ENCODE assay signal across 7 mouse cellular contexts in the genomic region with DNA sequence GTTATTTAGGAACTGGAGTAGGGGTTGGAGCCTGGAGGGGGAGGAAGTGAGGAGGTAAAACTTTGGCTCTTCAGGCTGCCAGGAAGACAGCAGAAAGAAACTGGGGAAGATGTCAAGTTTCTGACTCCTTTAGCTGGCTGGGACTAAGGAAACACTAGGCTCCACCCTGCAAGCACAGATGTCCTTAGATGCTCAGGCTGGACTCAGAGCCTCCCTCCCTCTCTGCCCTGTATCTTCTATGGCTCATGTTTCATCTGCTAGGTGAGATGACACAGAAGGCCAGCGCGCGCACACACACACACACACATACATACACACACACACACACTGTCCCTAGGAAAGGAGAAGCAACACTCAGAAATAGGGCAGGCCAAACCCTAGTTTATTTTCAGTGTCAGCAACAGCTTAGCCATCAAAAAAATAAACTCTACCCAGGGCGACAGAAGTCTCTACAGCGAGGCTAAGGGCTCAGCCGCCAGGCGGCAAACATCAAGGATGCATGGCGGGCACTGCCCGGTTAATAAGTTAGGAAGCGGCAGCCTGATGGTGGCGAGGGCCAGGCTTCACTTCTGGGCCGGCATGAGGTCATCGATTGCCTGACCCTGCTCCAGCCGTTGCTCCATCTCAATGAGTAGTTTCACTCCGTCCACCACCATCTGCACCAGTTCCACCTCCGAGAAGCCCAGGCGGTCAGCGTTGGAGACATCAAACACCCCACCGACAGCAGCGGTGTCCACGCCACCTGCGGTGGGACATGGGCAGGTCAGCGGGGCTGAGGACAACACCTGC. TPM values are rescaled to one million over a fixed set of nuclear protein-coding genes. Genes with fewer than 3 reads are reported as not detected.
A peak's percentile ranks its signal among the peaks of the same experiment; 100 is the strongest.
DNase-seq lines count a peak whose midpoint lies in the region; ATAC-seq and TF ChIP-seq lines count a peak whose summit lies in the region.

No protein-coding gene starts in this region.

- H3K4me2 ChIP-seq in hindbrain, embryonic 11.5 days (replicated peaks; ENCODE audit: low read depth, low read length), result peak overlapping the region; percentile 93
- peak overlapping the region; percentile 97 for H3K4me2 ChIP-seq in lung, embryonic 14.5 days

- no peak; the same call in none of the 2 replicates for TF ChIP-seq POLR2A in embryonic fibroblast, embryonic 13.5 days (IDR thresholded peaks at IDR 0.05; ENCODE audit: low read depth, low read length)

- no peak overlapping the region for H3K4me3 ChIP-seq in embryonic fibroblast, embryonic 13.5 days (ENCODE audit: insufficient read depth, low read length)
- peak overlapping the region; percentile 81 for H3K4me3 ChIP-seq in hindbrain, embryonic 11.5 days (ENCODE audit: low read depth, low read length)
- 0 out of 2 replicates have a peak overlapping the region, but pooled peaks have one; percentile 56 for H3K4me3 ChIP-seq in lung, embryonic 14.5 days (ENCODE audit: low read depth, low read length)

- 49% methylated on average over 23 of the region's 23 CpGs for WGBS in hindbrain, embryonic 11.5 days
- 49% methylated on average over 23 of the region's 23 CpGs for WGBS in lung, embryonic 14.5 days

- H3K4me1 ChIP-seq in embryonic fibroblast, embryonic 13.5 days (ENCODE audit: control insufficient read depth, insufficient read depth, low read length), result peaks cover 15% of the 10 kb centered on the region
- peaks cover 6% of the 10 kb centered on the region; the same call in 1 of the 2 replicates for H3K4me1 ChIP-seq in hindbrain, embryonic 11.5 days (replicated peaks; ENCODE audit: control insufficient read depth, insufficient read depth, low read length)
- H3K4me1 ChIP-seq in lung, embryonic 14.5 days (ENCODE audit: insufficient read depth), result peaks cover 21% of the 10 kb centered on the region

- no peaks in the 10 kb centered on the region for H3K27me3 ChIP-seq in hindbrain, embryonic 11.5 days (ENCODE audit: control insufficient read depth, insufficient read depth, low read length)
- peaks cover 39% of the 10 kb centered on the region for H3K27me3 ChIP-seq in lung, embryonic 14.5 days (ENCODE audit: insufficient read depth, low read length)
- H3K27me3 ChIP-seq in splenic B cell, adult 2 months (ENCODE audit: control insufficient read depth, insufficient read depth, low read length, poor library complexity, severe bottlenecking), result no peaks in the 10 kb centered on the region

- H3K9ac ChIP-seq in hindbrain, embryonic 11.5 days (ENCODE audit: low read depth, low read length), result peak overlapping the region; percentile 3; the same call in 1 of the 2 replicates
- peak overlapping the region; percentile 30 for H3K9ac ChIP-seq in lung, embryonic 14.5 days

- no peaks in the 10 kb centered on the region for H3K36me3 ChIP-seq in hindbrain, embryonic 11.5 days (ENCODE audit: control insufficient read depth, insufficient read depth, low read length)
- no peaks in the 10 kb centered on the region for H3K36me3 ChIP-seq in lung, embryonic 14.5 days (ENCODE audit: insufficient read depth)
- no peaks in the 10 kb centered on the region for H3K36me3 ChIP-seq in splenic B cell, adult 2 months (ENCODE audit: control insufficient read depth, insufficient read depth, low read length, poor library complexity, severe bottlenecking)

- no peak for ATAC-seq in hindbrain, embryonic 11.5 days (ENCODE audit: low FRiP score)
- ATAC-seq in lung, embryonic 14.5 days (ENCODE audit: insufficient read depth), result no peak

- H3K27ac ChIP-seq in embryonic fibroblast, embryonic 13.5 days (ENCODE audit: insufficient read depth, low read length), result peak overlapping the region; percentile 54
- H3K27ac ChIP-seq in hindbrain, embryonic 11.5 days (ENCODE audit: low read depth, low read length), result peak overlapping the region; percentile 58
- H3K27ac ChIP-seq in lung, embryonic 14.5 days (ENCODE audit: low read depth), result peak overlapping the region; percentile 61

- TF ChIP-seq CTCF in embryonic fibroblast, embryonic 13.5 days (IDR thresholded peaks at IDR 0.05; ENCODE audit: borderline replicate concordance, insufficient read depth, low read length), result no peak
- no peak for TF ChIP-seq CTCF in lung, embryonic 14.5 days (IDR thresholded peaks at IDR 0.05; ENCODE audit: low read depth)

- peak; percentile 47 for DNase-seq in right cerebral cortex, adult 18-20 months
- no peak for DNase-seq in right cerebral cortex, postnatal 36 days (ENCODE audit: low spot score in 2 of 2)
- peak; percentile 35 for DNase-seq in hindbrain, embryonic 11.5 days (ENCODE audit: low spot score)
- DNase-seq in lung, embryonic 14.5 days, result peak; percentile 57
- DNase-seq in splenic B cell, adult 2 months (ENCODE audit: low read depth, low spot score), result peak; percentile 31
- no peak for DNase-seq in adrenal gland, postnatal 25 days

- no peaks in the 10 kb centered on the region for H3K9me3 ChIP-seq in hindbrain, embryonic 11.5 days (ENCODE audit: control insufficient read depth, low read length)
- H3K9me3 ChIP-seq in lung, embryonic 14.5 days (ENCODE audit: low read depth, low read length), result no peaks in the 10 kb centered on the region

RNA-seq across cellular contexts. Expression of gene Ckb, which starts 2.9 kb away (rescaled TPM):
- polyA plus RNA-seq in embryonic fibroblast, embryonic 13.5 days (2011; ENCODE audit: insufficient read length, low read depth, missing spikeins), result 43.8 and 84.3 TPM in 2 replicates
- 2,103 and 2,160 TPM in 2 replicates for polyA plus RNA-seq in hindbrain, embryonic 11.5 days (2014; fragmentation: Nextera tagmentation; extraction: Ambion mirVana)
- 210 and 217 TPM in 2 replicates for polyA plus RNA-seq in lung, embryonic 14.5 days (2014; fragmentation: Nextera tagmentation; extraction: Ambion mirVana)
- total RNA-seq in adrenal gland, postnatal 25 days (2021), result 24.3 and 27.3 TPM in 2 replicates

RNA-seq across cellular contexts. Expression of gene Trmt61a, which starts 8.7 kb away (rescaled TPM):
- 9.0 and 13.0 TPM in 2 replicates for polyA plus RNA-seq in embryonic fibroblast, embryonic 13.5 days (2011; ENCODE audit: insufficient read length, low read depth, missing spikeins)
- polyA plus RNA-seq in hindbrain, embryonic 11.5 days (2014; fragmentation: Nextera tagmentation; extraction: Ambion mirVana), result 4.5 and 5.0 TPM in 2 replicates
- polyA plus RNA-seq in lung, embryonic 14.5 days (2014; fragmentation: Nextera tagmentation; extraction: Ambion mirVana), result 8.7 and 9.3 TPM in 2 replicates
- 9.6 and 11.0 TPM in 2 replicates for total RNA-seq in adrenal gland, postnatal 25 days (2021)

RNA-seq across cellular contexts. Expression of gene Bag5, which starts 43.9 kb away (rescaled TPM):
- 29.3 and 35.9 TPM in 2 replicates for polyA plus RNA-seq in embryonic fibroblast, embryonic 13.5 days (2011; ENCODE audit: insufficient read length, low read depth, missing spikeins)
- 61.5 and 63.3 TPM in 2 replicates for polyA plus RNA-seq in hindbrain, embryonic 11.5 days (2014; fragmentation: Nextera tagmentation; extraction: Ambion mirVana)
- polyA plus RNA-seq in lung, embryonic 14.5 days (2014; fragmentation: Nextera tagmentation; extraction: Ambion mirVana), result 51.5 and 53.2 TPM in 2 replicates
- 34.8 and 36.2 TPM in 2 replicates for total RNA-seq in adrenal gland, postnatal 25 days (2021)

RNA-seq across cellular contexts. Expression of gene Apopt1, which starts 43.9 kb away (rescaled TPM):
- polyA plus RNA-seq in embryonic fibroblast, embryonic 13.5 days (2011; ENCODE audit: insufficient read length, low read depth, missing spikeins), result 29.9 and 38.2 TPM in 2 replicates
- polyA plus RNA-seq in hindbrain, embryonic 11.5 days (2014; fragmentation: Nextera tagmentation; extraction: Ambion mirVana), result 52.5 and 54.2 TPM in 2 replicates
- polyA plus RNA-seq in lung, embryonic 14.5 days (2014; fragmentation: Nextera tagmentation; extraction: Ambion mirVana), result 53.3 and 57.3 TPM in 2 replicates
- 69.6 and 71.2 TPM in 2 replicates for total RNA-seq in adrenal gland, postnatal 25 days (2021)

Comparison
In these comparisons a context has a peak if more than half of its experiments do, and no peak if none do; other contexts are left out.
1. DNase-seq: peak in right cerebral cortex, adult 18-20 months (single experiment), hindbrain, embryonic 11.5 days (single experiment), lung, embryonic 14.5 days (single experiment) and splenic B cell, adult 2 months (single experiment); none in right cerebral cortex, postnatal 36 days (0 of 2) and adrenal gland, postnatal 25 days (single experiment).
2. Peak in every context shown above with its lines, with median percentiles within 50 percentile points of each other: H3K27ac ChIP-seq.